In genomic region chr19:4559011-4559410, GRCm38 (mm10) we compare ENCODE assay signal across 9 mouse cellular contexts. TPM values are rescaled to one million over a fixed set of nuclear protein-coding genes. Genes with fewer than 3 reads are reported as not detected.
A peak's percentile ranks its signal among the peaks of the same experiment; 100 is the strongest.
DNase-seq lines count a peak whose midpoint lies in the region; ATAC-seq and TF ChIP-seq lines count a peak whose summit lies in the region.
"Had no signal": no experiment of that assay in that cellular context is flagged by ENCODE, and none has a peak within 500 bp of the region (broad histone marks: within the 10 kb centered on the region; RNA-seq: fewer than 3 reads in every experiment).

No protein-coding gene starts in this region.

- no peaks in the 10 kb centered on the region for H3K4me1 ChIP-seq in spleen, adult 2 months (ENCODE audit: control insufficient read depth, insufficient read depth, insufficient read length)
- H3K4me1 ChIP-seq in liver, embryonic 15.5 days (replicated peaks): peaks cover 99% of the 10 kb centered on the region

- H3K36me3 ChIP-seq in spleen, adult 2 months (ENCODE audit: control insufficient read depth, insufficient read depth, low read length): no peaks in the 10 kb centered on the region
- no peaks in the 10 kb centered on the region for H3K36me3 ChIP-seq in liver, embryonic 15.5 days (replicated peaks)

- no peaks in the 10 kb centered on the region for H3K27me3 ChIP-seq in spleen, adult 2 months (ENCODE audit: control insufficient read depth, insufficient read depth, low read length)
- no peaks in the 10 kb centered on the region for H3K27me3 ChIP-seq in liver, embryonic 15.5 days

- peak overlapping the region; percentile 76 for H3K4me2 ChIP-seq in liver, embryonic 15.5 days

- DNase-seq in gastrocnemius, adult 2 months: no peak
- no peak for DNase-seq in gastrocnemius, postnatal 14 days
- no peak for DNase-seq in spleen, adult 2 months (ENCODE audit: low read depth in 1 of 2, low spot score in 2 of 2)
- no peak for DNase-seq in spleen, postnatal 10 days (ENCODE audit: low spot score in 2 of 2)
- no peak for DNase-seq in urinary bladder, postnatal 25 days (ENCODE audit: low spot score)
- no peak for DNase-seq in layer of hippocampus, postnatal 14 days (ENCODE audit: low spot score in 2 of 2)
- DNase-seq in left cerebral cortex, postnatal 10 days (ENCODE audit: extremely low spot score in 1 of 2, low spot score in 2 of 2): no peak
- DNase-seq: B cell, adult 2 months had no signal

- peak overlapping the region; percentile 67 for H3K27ac ChIP-seq in gastrocnemius, adult 2 months
- peak overlapping the region; percentile 54; the same call in 1 of the 2 replicates for H3K27ac ChIP-seq in spleen, adult 2 months (ENCODE audit: insufficient read depth, low read length)
- H3K27ac ChIP-seq in liver, embryonic 15.5 days (replicated peaks): peak overlapping the region; percentile 98

- intact Hi-C loops in gastrocnemius, adult 2 months (cut with DNase I): no loop called here
- intact Hi-C loops in gastrocnemius, postnatal 14 days (cut with DNase I; ENCODE audit: low total_unique reads): no loop called here
- intact Hi-C loops in left cerebral cortex, postnatal 10 days (cut with DNase I): no loop called here

- WGBS in spleen, adult 2 months: 70% methylated on average over 3 of the region's 3 CpGs
- WGBS in liver, embryonic 15.5 days (ENCODE audit: insufficient replicate concordance): 31% methylated on average over 3 of the region's 3 CpGs

- ATAC-seq in liver, embryonic 15.5 days (ENCODE audit: insufficient read depth): peak; percentile 66

- no peaks in the 10 kb centered on the region for H3K9me3 ChIP-seq in liver, embryonic 15.5 days (replicated peaks)

- no peak overlapping the region for H3K4me3 ChIP-seq in gastrocnemius, adult 2 months
- H3K4me3 ChIP-seq in spleen, adult 2 months (ENCODE audit: extremely low read depth, insufficient read depth, insufficient read length): no peak overlapping the region
- H3K4me3 ChIP-seq in liver, embryonic 15.5 days (replicated peaks): peak overlapping the region; percentile 46

- TF ChIP-seq CTCF in gastrocnemius, adult 2 months (IDR thresholded peaks at IDR 0.05): no peak
- no peak for TF ChIP-seq CTCF in spleen, adult 2 months (IDR thresholded peaks at IDR 0.05; ENCODE audit: extremely low read depth, insufficient read depth, insufficient read length, insufficient replicate concordance)

- peak overlapping the region; percentile 62 for H3K9ac ChIP-seq in liver, embryonic 15.5 days

- TF ChIP-seq POLR2A in spleen, adult 2 months (IDR thresholded peaks at IDR 0.05; ENCODE audit: low read depth, low read length): no peak

RNA-seq across cellular contexts. Expression of gene Pcx, which starts 48.7 kb away (rescaled TPM):
- 100 to 1,000 TPM in 1 of 2 experiments, 10 to 100 TPM in 1; 94.6 to 119 TPM for total RNA-seq in gastrocnemius, adult 2 months (2021)
- total RNA-seq in gastrocnemius, postnatal 14 days (2021): 10 to 100 TPM; 16.1 to 17.4 TPM
- 5.9 and 8.6 TPM in 2 replicates for polyA plus RNA-seq in spleen, adult 2 months (2012; rRNA removed)
- 56.3 and 79.3 TPM in 2 replicates for polyA plus RNA-seq in liver, embryonic 15.5 days (2015; fragmentation: Nextera tagmentation; extraction: Ambion mirVana)
- total RNA-seq in layer of hippocampus, postnatal 14 days (2021): 10 to 100 TPM; 56.6 to 63.9 TPM
- 10 to 100 TPM; 46.8 to 50.8 TPM for total RNA-seq in left cerebral cortex, postnatal 10 days (2021)

RNA-seq across cellular contexts. Expression of gene Lrfn4, which starts 56.5 kb away (rescaled TPM):
- 1 to 10 TPM; 1.5 to 1.6 TPM for total RNA-seq in gastrocnemius, adult 2 months (2021)
- 1 to 10 TPM; 2.3 to 3.2 TPM for total RNA-seq in gastrocnemius, postnatal 14 days (2021)
- 3.0 and 4.0 TPM in 2 replicates for polyA plus RNA-seq in spleen, adult 2 months (2012; rRNA removed)
- polyA plus RNA-seq in liver, embryonic 15.5 days (2015; fragmentation: Nextera tagmentation; extraction: Ambion mirVana): 0.43 and 0.46 TPM in 2 replicates
- total RNA-seq in layer of hippocampus, postnatal 14 days (2021): 10 to 100 TPM; 50.9 to 53.1 TPM
- total RNA-seq in left cerebral cortex, postnatal 10 days (2021): 10 to 100 TPM; 73.7 to 76.1 TPM

Comparison
In these comparisons a context has a peak if more than half of its experiments do, and no peak if none do; other contexts are left out.
1. RNA of gene Lrfn4, which starts 56.5 kb away (total RNA-seq): 73.7 to 76.1 TPM in left cerebral cortex, postnatal 10 days and 50.9 to 53.1 TPM in layer of hippocampus, postnatal 14 days; 2.3 to 3.2 TPM in gastrocnemius, postnatal 14 days and 1.5 to 1.6 TPM in gastrocnemius, adult 2 months; every median in the first group is over 10 times any median in the second.
2. Peak in every context shown above with its lines, with median percentiles within 50 percentile points of each other: H3K27ac ChIP-seq.